ENCODE assay signal across 1 mouse cellular context in the genomic region with DNA sequence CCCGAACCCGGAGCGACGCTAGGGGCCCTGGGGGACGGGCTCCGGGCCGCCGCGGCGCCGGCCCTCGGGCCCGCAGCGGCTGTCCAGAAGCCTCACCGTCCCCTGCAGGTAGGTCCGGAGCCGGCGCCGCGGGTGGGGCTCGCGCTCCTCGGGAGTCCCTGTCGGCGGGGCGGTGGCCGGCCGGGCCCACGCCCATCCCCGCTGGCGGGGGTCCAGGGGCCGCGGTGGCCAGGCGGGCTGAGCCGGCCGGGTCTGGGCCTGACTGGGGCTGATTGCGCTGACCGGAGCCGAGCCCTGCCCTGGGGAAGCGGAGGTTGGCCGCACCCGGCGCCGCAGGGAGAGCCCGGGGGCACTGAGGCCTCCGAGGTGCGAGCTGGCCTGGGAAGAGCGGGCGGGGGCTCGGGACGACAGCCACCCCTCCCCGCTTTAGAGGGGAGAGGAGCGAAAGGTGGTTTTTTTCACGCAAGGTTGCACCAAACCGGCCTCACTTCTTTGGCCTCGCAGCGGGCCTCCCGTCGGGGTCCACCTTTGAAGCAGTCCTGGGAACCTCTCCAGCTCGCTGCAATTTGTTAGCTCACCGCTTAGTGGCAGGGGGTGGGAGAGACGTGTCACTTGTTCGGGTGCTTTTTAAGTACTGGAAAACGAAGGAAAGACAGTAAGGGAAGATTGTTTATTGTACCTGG.
TF ChIP-seq lines count a peak whose summit lies in the region.

No protein-coding gene starts in this region.

TF ChIP-seq in myocyte, 11 proteins besides CTCF, POLR2A, EP300 and RAD21 (continued from another document):
- TF ChIP-seq MYOG (IDR thresholded peaks at IDR 0.05; ENCODE audit: control insufficient read depth in 1 of 3, insufficient read depth in 1 of 3, insufficient read length in 2 of 3, low read depth in 2 of 3) (no peak), MAX (IDR thresholded peaks at IDR 0.05; ENCODE audit: low read depth) (no peak), E2F4 (IDR thresholded peaks at IDR 0.05; ENCODE audit: insufficient read depth) (no peak), POLR2AphosphoS2 (IDR thresholded peaks at IDR 0.05; ENCODE audit: insufficient read length, low read depth) (no peak)
